Mouse (Mus musculus) thymus, postnatal 4 days (tissue): ENCODE measurements around the gene Tmc8.

Source experiments
- DNase-seq: peaks from one replicate; pipeline ENCODE4 v3.0.0; 2021

Gene Tmc8

GRCm38 (mm10) chr11:117781993-117782704 lies at the start of gene Tmc8, which contains the start of gene Tmc6:
Gene Tmc8, plus strand, starts transcription at chr11:117782076.
Gene Tmc6, minus strand, starts transcription at chr11:117782198.
- peak; percentile 91 for DNase-seq

GRCm38 (mm10) chr11:117736037-117736689 lies 45.7 kb upstream of the Tmc8 start:
- DNase-seq: no peak

- no peak for DNase-seq
These were observed 43.8 kb upstream of the Tmc8 start for GRCm38 (mm10) chr11:117738123-117738522.

GRCm38 (mm10) chr11:117741128-117741527 lies 40.7 kb upstream of the Tmc8 start:
- no peak for DNase-seq

GRCm38 (mm10) chr11:117742243-117742642 lies 39.6 kb upstream of the Tmc8 start:
- no peak for DNase-seq

- DNase-seq: no peak
These were observed 39.2 kb upstream of the Tmc8 start for GRCm38 (mm10) chr11:117742715-117743114.

GRCm38 (mm10) chr11:117743454-117744030 lies 38.3 kb upstream of the Tmc8 start:
- no peak for DNase-seq

- no peak for DNase-seq
These were observed 33.2 kb upstream of the Tmc8 start for GRCm38 (mm10) chr11:117748628-117749027.

- DNase-seq: no peak
These were observed 32.5 kb upstream of the Tmc8 start for GRCm38 (mm10) chr11:117749414-117749813.

GRCm38 (mm10) chr11:117751544-117751943 lies 30.3 kb upstream of the Tmc8 start:
- no peak for DNase-seq

- no peak for DNase-seq
These were observed 26.0 kb upstream of the Tmc8 start for GRCm38 (mm10) chr11:117755891-117756290.

- DNase-seq: no peak
These were observed 22.6 kb upstream of the Tmc8 start for GRCm38 (mm10) chr11:117759267-117759666.

- DNase-seq: no peak
These were observed 21.3 kb upstream of the Tmc8 start for GRCm38 (mm10) chr11:117760374-117761119.

GRCm38 (mm10) chr11:117761801-117762200 lies 20.1 kb upstream of the Tmc8 start:
- no peak for DNase-seq

- no peak for DNase-seq
These were observed 19.6 kb upstream of the Tmc8 start for GRCm38 (mm10) chr11:117762246-117762645.

- DNase-seq: no peak
These were observed 17.6 kb upstream of the Tmc8 start for GRCm38 (mm10) chr11:117764319-117764718.

- DNase-seq: no peak
These were observed 16.5 kb upstream of the Tmc8 start for GRCm38 (mm10) chr11:117765361-117765760.

- DNase-seq: no peak
These were observed 15.6 kb upstream of the Tmc8 start for GRCm38 (mm10) chr11:117766275-117766674.

- no peak for DNase-seq
These were observed 12.9 kb upstream of the Tmc8 start for GRCm38 (mm10) chr11:117768725-117769682.

- no peak for DNase-seq
These were observed 12.2 kb upstream of the Tmc8 start for GRCm38 (mm10) chr11:117769683-117770047.

- DNase-seq: no peak
These were observed 11.5 kb upstream of the Tmc8 start for GRCm38 (mm10) chr11:117770407-117770806.

- DNase-seq: no peak
These were observed 9.5 kb upstream of the Tmc8 start for GRCm38 (mm10) chr11:117772352-117772751.
